Mouse (Mus musculus): ENCODE measurements around the gene Polr2c. TPM values are rescaled to one million over a fixed set of nuclear protein-coding genes. Genes with fewer than 3 reads are reported as not detected.

Gene Polr2c
- polyA plus RNA-seq, 1 experiment from 2014 or later = 111 TPM

- Histone ChIP-seq H3K36me3 (no peaks in the 10 kb centered on the region), H3K27me3 (peaks cover 19% of the 10 kb centered on the region), H3K4me2 (peak within 1 kb of the TSS; percentile 83), H3K4me3 (peak within 1 kb of the TSS; percentile 47), H3K9me3 (no peaks in the 10 kb centered on the region), H3K9ac (peak within 1 kb of the TSS; percentile 42), H3K27ac (replicated peaks) (no peak within 1 kb of the TSS; the same call in none of the 2 replicates), H3K4me1 (replicated peaks) (peaks cover 43% of the 10 kb centered on the region)
- WGBS = 2% methylated on average over 48 of the region's 51 CpGs
- peak; percentile 17; the same call in 1 of the 2 replicates for ATAC-seq (ENCODE audit: low FRiP score, low read depth)
These were observed 60.7 kb downstream of the Polr2c start, which contains the start of gene Ccdc102a for GRCm38 (mm10) chr8:94917851-94918495. Gene Ccdc102a, minus strand, starts transcription at chr8:94918098.

GRCm38 (mm10) chr8:94919256-94919655 lies 62.0 kb downstream of the Polr2c start:
- no peaks in the 10 kb centered on the region for H3K9me3 ChIP-seq
- H3K27me3 ChIP-seq = peaks cover 9% of the 10 kb centered on the region
- no peak overlapping the region for H3K9ac ChIP-seq
- peaks cover 36% of the 10 kb centered on the region for H3K4me1 ChIP-seq (replicated peaks)
- no peak overlapping the region for H3K4me3 ChIP-seq
- ATAC-seq (ENCODE audit: low FRiP score, low read depth) = no peak
- no peak overlapping the region for H3K27ac ChIP-seq (replicated peaks)
- no peaks in the 10 kb centered on the region for H3K36me3 ChIP-seq
- H3K4me2 ChIP-seq = no peak overlapping the region

- Histone ChIP-seq H3K4me1 (replicated peaks) (peaks cover 14% of the 10 kb centered on the region), H3K9me3 (no peaks in the 10 kb centered on the region), H3K27me3 (peaks cover 9% of the 10 kb centered on the region), H3K4me3 (no peak overlapping the region), H3K4me2 (no peak overlapping the region), H3K9ac (no peak overlapping the region), H3K36me3 (no peaks in the 10 kb centered on the region), H3K27ac (replicated peaks) (no peak overlapping the region)
- WGBS = 71% methylated on average over 6 of the region's 6 CpGs
- no peak for ATAC-seq (ENCODE audit: low FRiP score, low read depth)
These were observed 64.9 kb downstream of the Polr2c start for GRCm38 (mm10) chr8:94922176-94922575.

- Histone ChIP-seq H3K4me1 (replicated peaks) (peaks cover 9% of the 10 kb centered on the region), H3K27ac (replicated peaks) (no peak overlapping the region), H3K36me3 (no peaks in the 10 kb centered on the region), H3K9ac (no peak overlapping the region), H3K4me3 (no peak overlapping the region), H3K4me2 (no peak overlapping the region), H3K27me3 (peaks cover 8% of the 10 kb centered on the region), H3K9me3 (no peaks in the 10 kb centered on the region)
- ATAC-seq (ENCODE audit: low FRiP score, low read depth) = no peak
- WGBS = 23% methylated on average over 8 of the region's 8 CpGs
These were observed 65.4 kb downstream of the Polr2c start for GRCm38 (mm10) chr8:94922602-94923001.

Other genes with a start within 250 kb of the Polr2c start
- 183 and 186 TPM in 2 replicates for gene Arl2bp, start 190.8 kb upstream of the Polr2c start, polyA plus RNA-seq (2015; fragmentation: Nextera tagmentation; extraction: Ambion mirVana)
- gene Pllp, start 161.2 kb upstream of the Polr2c start, polyA plus RNA-seq (2015; fragmentation: Nextera tagmentation; extraction: Ambion mirVana) = 1.7 and 2.4 TPM in 2 replicates
- not detected in 2 replicates for gene Ccl22, start 111.9 kb upstream of the Polr2c start, polyA plus RNA-seq (2015; fragmentation: Nextera tagmentation; extraction: Ambion mirVana)
- gene Cx3cl1, start 85.4 kb upstream of the Polr2c start, polyA plus RNA-seq (2015; fragmentation: Nextera tagmentation; extraction: Ambion mirVana) = 38.3 and 46.3 TPM in 2 replicates
- 0.46 and 0.87 TPM in 2 replicates for gene Ccl17, start 47.0 kb upstream of the Polr2c start, polyA plus RNA-seq (2015; fragmentation: Nextera tagmentation; extraction: Ambion mirVana)
- 57.6 and 59.6 TPM in 2 replicates for gene Coq9, start 19.1 kb upstream of the Polr2c start, polyA plus RNA-seq (2015; fragmentation: Nextera tagmentation; extraction: Ambion mirVana)
- gene Ciapin1, start 19.1 kb upstream of the Polr2c start, polyA plus RNA-seq (2015; fragmentation: Nextera tagmentation; extraction: Ambion mirVana) = 194 and 197 TPM in 2 replicates
- gene Dok4, start 18.9 kb downstream of the Polr2c start, polyA plus RNA-seq (2015; fragmentation: Nextera tagmentation; extraction: Ambion mirVana) = 84.1 and 88.9 TPM in 2 replicates
- 6.6 and 7.6 TPM in 2 replicates for gene Ccdc102a, start 60.6 kb downstream of the Polr2c start, polyA plus RNA-seq (2015; fragmentation: Nextera tagmentation; extraction: Ambion mirVana)
- gene Adgrg5, start 66.2 kb downstream of the Polr2c start, polyA plus RNA-seq (2015; fragmentation: Nextera tagmentation; extraction: Ambion mirVana) = 0.17 and 0.25 TPM in 2 replicates
- 116 and 122 TPM in 2 replicates for gene Adgrg1, start 117.3 kb downstream of the Polr2c start, polyA plus RNA-seq (2015; fragmentation: Nextera tagmentation; extraction: Ambion mirVana)
- gene Adgrg3, start 160.2 kb downstream of the Polr2c start, polyA plus RNA-seq (2015; fragmentation: Nextera tagmentation; extraction: Ambion mirVana) = 0.79 and 0.95 TPM in 2 replicates
- 2.1 and 2.4 TPM in 2 replicates for gene Drc7, start 197.7 kb downstream of the Polr2c start, polyA plus RNA-seq (2015; fragmentation: Nextera tagmentation; extraction: Ambion mirVana)
- gene Katnb1, start 223.7 kb downstream of the Polr2c start, polyA plus RNA-seq (2015; fragmentation: Nextera tagmentation; extraction: Ambion mirVana) = 42.2 and 49.9 TPM in 2 replicates

Measured in hindbrain, embryonic 15.5 days (tissue).